Mouse (Mus musculus) heart, embryonic 10.5 days (tissue): ENCODE data around the gene Mrps2. TPM values are rescaled to one million over a fixed set of nuclear protein-coding genes. Genes with fewer than 3 reads are reported as not detected.
A peak's percentile ranks its signal among the peaks of the same experiment; 100 is the strongest.

Experiments
- DNase-seq: peaks from one replicate; pipeline ENCODE4 v3.0.0-alpha.2; 2017; ENCODE audit warnings: low spot score
- H3K27ac ChIP-seq: fragments of 300-500 bp; sonication (generic); 2 replicates; pipeline ENCODE4 v1.5.1; 2016; ENCODE audit warnings: mild to moderate bottlenecking
- H3K27me3 ChIP-seq: fragments of 300-500 bp; sonication (generic); 2 replicates; pipeline ENCODE4 v1.6.1; 2016; ENCODE audit warnings: mild to moderate bottlenecking; ENCODE audit not compliant: poor library complexity, insufficient read depth, severe bottlenecking
- H3K36me3 ChIP-seq: fragments of 300-500 bp; sonication (generic); 2 replicates; pipeline ENCODE4 v1.6.1; 2016; ENCODE audit warnings: mild to moderate bottlenecking, moderate library complexity
- H3K4me1 ChIP-seq: fragments of 300-500 bp; sonication (generic); 2 replicates; pipeline ENCODE4 v1.6.1; 2016; ENCODE audit warnings: mild to moderate bottlenecking
- H3K4me3 ChIP-seq: fragments of 300-500 bp; sonication (generic); 2 replicates; pipeline ENCODE4 v1.5.1; 2016; ENCODE audit warnings: mild to moderate bottlenecking, moderate library complexity
- H3K9me3 ChIP-seq: fragments of 300-500 bp; sonication (generic); 2 replicates; pipeline ENCODE4 v1.6.1; 2016; ENCODE audit warnings: mild to moderate bottlenecking, moderate library complexity
- WGBS: fragments of 180-500 bp; shearing (Covaris S2); methylation state at CpG from one replicate; pipeline ENCODE4 v1.1.7; 2016; 5-methylcytosine and 5-hydroxymethylcytosine counted together
- polyA plus RNA-seq: library from polyadenylated mRNA; unstranded; fragments of >200 nt; fragmentation: Nextera tagmentation; extraction: Ambion mirVana; gene quantifications from 2 replicates; pipeline ENCODE4 v1.2.1, GENCODE M21; 2016

Mrps2 gene
- polyA plus RNA-seq, 1 experiment from 2014 or later = 67.7 TPM

DNA sequence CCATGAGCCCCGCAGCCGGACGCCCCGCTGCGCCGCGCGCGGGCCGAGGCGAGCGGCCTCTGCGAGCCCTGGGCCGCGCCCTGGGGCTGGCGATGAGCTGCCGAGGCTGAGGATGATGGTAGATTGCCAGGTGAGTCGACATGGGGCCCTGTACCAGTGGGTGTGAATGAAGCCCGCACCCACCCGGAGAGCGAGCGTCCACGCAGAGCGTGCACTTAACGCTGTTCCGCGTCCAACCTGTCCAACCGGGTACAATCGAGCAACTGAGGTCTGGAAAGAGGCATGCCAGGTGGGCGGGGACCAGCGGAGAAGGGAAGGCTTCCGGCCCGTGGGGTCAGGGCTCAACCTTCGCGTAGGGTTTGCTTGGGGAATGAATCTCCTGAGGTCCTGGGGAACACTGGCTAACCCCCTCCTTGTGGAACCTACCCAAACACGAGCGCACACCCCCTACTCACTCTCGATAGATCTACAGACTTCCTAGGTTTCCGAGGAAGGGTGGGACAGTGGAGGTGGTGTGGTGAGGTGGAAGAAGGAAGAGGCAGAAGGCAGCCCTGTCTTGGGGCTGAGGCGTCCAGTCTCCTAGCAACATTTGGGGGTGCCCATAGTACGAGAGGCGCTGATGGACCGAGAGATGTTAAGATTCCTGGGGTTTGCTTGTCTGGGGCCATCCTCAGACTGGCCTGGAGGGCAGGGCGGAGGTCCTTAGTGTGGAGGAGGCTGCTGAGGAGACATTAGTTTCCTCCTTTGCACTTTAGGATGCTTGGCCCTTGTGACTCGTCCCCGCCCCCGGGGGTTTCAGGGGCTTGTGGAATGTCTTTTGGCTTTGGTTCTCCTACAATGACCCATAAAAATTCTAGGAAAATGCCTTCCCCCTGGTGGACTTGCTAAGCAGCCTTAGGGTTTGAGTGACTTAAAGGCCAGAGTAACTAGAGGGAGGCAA is 45.8 kb downstream of the Mrps2 start:
- DNase-seq = peak; percentile 81
- H3K36me3 ChIP-seq = no peaks in the 10 kb centered on the region
- H3K4me3 ChIP-seq = peak overlapping the region; percentile 75
- H3K27ac ChIP-seq = peak overlapping the region; percentile 85
- peaks cover 20% of the 10 kb centered on the region for H3K4me1 ChIP-seq
- 7% methylated on average over 47 of the region's 47 CpGs for WGBS
- no peaks in the 10 kb centered on the region for H3K9me3 ChIP-seq
- peaks cover 39% of the 10 kb centered on the region for H3K27me3 ChIP-seq

DNA sequence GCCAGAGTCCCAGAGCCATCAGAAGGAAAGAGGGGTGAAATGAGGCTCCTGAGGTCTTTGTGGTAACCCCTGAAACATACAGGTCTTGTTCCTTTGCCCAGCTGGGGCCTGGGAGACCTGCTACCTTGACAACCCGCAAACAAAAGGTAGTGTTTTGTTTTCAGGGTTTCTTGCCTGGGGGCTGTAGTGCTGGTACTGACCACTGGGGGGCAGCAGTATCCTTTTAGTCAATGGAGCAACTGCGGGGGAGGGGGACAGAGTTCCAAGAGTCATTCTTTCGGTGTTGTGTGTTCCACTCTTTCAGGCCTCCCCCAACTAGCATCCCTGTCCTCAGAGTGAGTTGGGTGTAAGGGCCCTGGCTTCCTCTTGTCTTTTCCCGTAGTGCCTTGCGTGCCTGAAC is 46.6 kb downstream of the Mrps2 start:
- H3K27me3 ChIP-seq = peaks cover 39% of the 10 kb centered on the region
- peak overlapping the region; percentile 22; the same call in 1 of the 2 replicates for H3K4me3 ChIP-seq
- 0 out of 2 replicates have a peak overlapping the region, but pooled peaks have one; percentile 23 for H3K27ac ChIP-seq
- H3K36me3 ChIP-seq = no peaks in the 10 kb centered on the region
- 14% methylated on average over 5 of the region's 5 CpGs for WGBS
- DNase-seq = peak; percentile 89
- peaks cover 22% of the 10 kb centered on the region for H3K4me1 ChIP-seq
- no peaks in the 10 kb centered on the region for H3K9me3 ChIP-seq

DNA sequence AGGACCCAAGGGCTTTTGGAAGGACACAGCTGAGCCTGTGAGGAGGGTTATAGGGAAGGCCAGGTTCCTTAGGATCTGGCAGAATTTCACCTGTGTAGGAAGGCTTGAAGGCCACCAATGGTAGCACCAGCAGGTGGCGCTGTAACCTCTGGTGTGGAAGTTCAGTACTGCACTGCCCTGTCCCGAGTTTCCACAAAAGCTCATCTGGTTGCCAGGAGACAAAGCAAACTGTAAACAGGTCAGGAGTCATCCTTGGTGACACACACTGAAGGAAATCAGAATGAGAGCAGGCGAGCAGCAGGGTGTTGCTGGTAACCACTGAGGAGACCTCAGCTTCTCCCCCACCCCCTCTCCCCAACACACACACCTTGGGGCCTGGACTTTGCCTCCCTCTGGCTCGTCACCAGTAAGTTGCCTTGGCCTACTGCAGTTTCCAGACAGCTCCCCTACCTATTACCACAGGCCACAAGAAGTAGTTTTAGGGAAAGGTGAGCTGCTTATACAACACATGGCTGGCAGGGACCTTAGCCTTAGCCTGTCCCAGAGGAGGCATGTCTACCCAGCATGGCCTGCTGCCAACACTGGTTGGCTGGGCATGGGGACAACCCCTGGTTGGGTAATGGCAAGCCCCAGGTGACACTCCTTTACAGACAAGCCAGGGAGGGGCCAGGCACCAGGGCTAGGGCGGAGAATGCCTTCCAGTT is 49.5 kb downstream of the Mrps2 start:
- Histone ChIP-seq H3K9me3 (no peaks in the 10 kb centered on the region), H3K4me3 (no peak overlapping the region), H3K27ac (peak overlapping the region; percentile 43; the same call in 1 of the 2 replicates), H3K4me1 (peaks cover 28% of the 10 kb centered on the region), H3K27me3 (peaks cover 15% of the 10 kb centered on the region), H3K36me3 (no peaks in the 10 kb centered on the region)
- WGBS = 31% methylated on average over 5 of the region's 5 CpGs
- DNase-seq = peak; percentile 90

DNA sequence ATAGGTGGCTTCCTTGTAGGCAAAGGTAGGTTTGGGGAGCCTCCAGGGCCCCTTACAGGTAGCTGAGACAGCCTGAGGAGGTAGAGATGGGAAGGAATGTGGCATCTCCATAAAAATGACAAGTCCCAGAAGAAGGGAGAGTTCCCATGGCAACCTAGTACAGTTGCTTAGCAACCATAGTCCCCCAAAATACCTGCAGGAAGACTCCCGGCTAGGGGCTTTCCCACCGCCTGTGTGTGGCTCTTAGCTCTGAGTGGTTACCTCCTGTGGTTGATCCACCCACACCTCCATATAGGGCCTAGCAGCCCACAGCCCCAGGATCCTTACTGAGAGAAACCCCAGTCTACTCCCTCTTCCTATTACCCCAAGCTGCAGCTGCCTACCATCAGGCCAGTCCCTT is 50.4 kb downstream of the Mrps2 start:
- H3K27ac ChIP-seq = no peak overlapping the region
- peaks cover 28% of the 10 kb centered on the region for H3K4me1 ChIP-seq
- no peak for DNase-seq
- no peaks in the 10 kb centered on the region for H3K9me3 ChIP-seq
- no peak overlapping the region for H3K4me3 ChIP-seq
- no peaks in the 10 kb centered on the region for H3K36me3 ChIP-seq
- peaks cover 7% of the 10 kb centered on the region; the same call in 1 of the 2 replicates for H3K27me3 ChIP-seq
- 45% methylated on average over 2 of the region's 2 CpGs for WGBS

DNA sequence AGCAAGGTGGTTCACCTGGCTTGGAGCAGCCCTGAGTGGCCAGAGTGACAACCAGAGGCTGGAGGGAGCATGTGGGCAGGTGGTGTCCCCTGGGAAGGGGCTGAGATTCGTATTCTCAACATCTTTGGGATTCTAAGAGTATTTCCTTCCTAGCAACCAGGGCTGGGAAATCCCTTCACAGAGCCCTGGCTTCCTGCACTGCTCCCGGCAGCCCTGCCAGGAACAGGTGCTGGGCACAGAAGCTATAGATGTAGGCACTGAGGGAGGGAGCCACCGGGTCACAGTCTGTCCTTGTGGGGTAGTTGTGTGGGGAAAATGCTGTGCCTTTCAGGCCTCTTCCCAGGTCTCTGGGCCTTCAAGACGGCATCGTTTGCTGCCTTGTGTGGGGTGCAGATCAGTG is 52.7 kb downstream of the Mrps2 start:
- H3K4me1 ChIP-seq = peaks cover 33% of the 10 kb centered on the region

More for the DNA sequence above, 52.7 kb downstream of the Mrps2 start:
- 75% methylated on average over 5 of the region's 5 CpGs for WGBS
- Histone ChIP-seq H3K4me3 (no peak overlapping the region), H3K9me3 (no peaks in the 10 kb centered on the region), H3K36me3 (no peaks in the 10 kb centered on the region), H3K27me3 (no peaks in the 10 kb centered on the region), H3K27ac (no peak overlapping the region)
- no peak for DNase-seq

Other genes starting within 250 kb of the Mrps2 start
- 3.6 and 3.7 TPM in 2 replicates for gene Ppp1r26, start 21.3 kb upstream of the Mrps2 start, polyA plus RNA-seq
- gene 1700007K13Rik, start 1.7 kb upstream of the Mrps2 start, polyA plus RNA-seq = 0.54 and 0.72 TPM in 2 replicates
- gene Gbgt1, start 28.8 kb downstream of the Mrps2 start, polyA plus RNA-seq = 0.13 TPM in 1 of 2 replicates, not detected in the other
- not detected in 2 replicates for gene Gm10134, start 38.0 kb downstream of the Mrps2 start, polyA plus RNA-seq
- 11.6 and 20.5 TPM in 2 replicates for gene Ralgds, start 45.1 kb downstream of the Mrps2 start, polyA plus RNA-seq
- not detected in 2 replicates for gene Cel, start 95.3 kb downstream of the Mrps2 start, polyA plus RNA-seq
- 37.0 and 45.2 TPM in 2 replicates for gene Gtf3c5, start 115.7 kb downstream of the Mrps2 start, polyA plus RNA-seq
- 11.0 and 12.2 TPM in 2 replicates for gene Gfi1b, start 153.9 kb downstream of the Mrps2 start, polyA plus RNA-seq
- gene Tsc1, start 173.2 kb downstream of the Mrps2 start, polyA plus RNA-seq = 17.8 and 23.8 TPM in 2 replicates
- gene Spaca9, start 231.7 kb downstream of the Mrps2 start, polyA plus RNA-seq = 3.2 and 4.7 TPM in 2 replicates
- 0.55 and 1.1 TPM in 2 replicates for gene Ak8, start 232.1 kb downstream of the Mrps2 start, polyA plus RNA-seq